Mouse (Mus musculus) thymus, postnatal 36 days (tissue): ENCODE measurements around the gene Fh1.

Experiments
- DNase-seq, 2 experiments: peaks; one replicate each; pipeline ENCODE4 v3.0.0; 2022; ENCODE audit warnings: mixed read lengths in 2 of 2

Fh1 gene

DNA sequence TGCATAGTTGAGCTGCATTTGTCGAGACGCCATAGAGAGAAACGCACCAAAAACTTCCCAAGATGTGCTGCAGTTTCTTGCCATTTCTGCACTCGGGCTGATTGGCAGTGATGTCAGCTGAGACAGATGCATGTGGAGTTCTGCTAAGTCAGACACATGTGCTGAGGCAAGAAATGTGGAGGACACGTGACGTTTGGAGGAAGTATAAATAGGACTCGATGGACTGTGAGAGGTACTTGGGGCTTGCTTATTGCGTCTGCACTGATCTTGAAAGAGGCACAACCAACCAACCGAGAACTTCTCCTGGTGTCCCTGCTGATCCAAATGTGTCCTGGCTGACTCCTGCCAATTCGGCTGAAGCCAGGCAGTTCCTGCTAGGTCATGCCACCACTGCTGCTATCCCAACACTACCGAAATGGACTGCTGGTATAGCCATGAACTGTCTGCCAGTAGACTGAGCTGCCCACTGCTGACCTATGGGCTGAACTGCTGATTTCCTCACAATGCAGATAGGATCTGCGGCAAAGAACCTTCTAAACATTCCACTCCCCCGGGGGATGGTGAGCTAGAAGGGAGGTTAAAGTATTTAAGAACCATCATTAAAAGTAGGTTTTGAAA is 5.5 kb downstream of the Fh1 start, which contains the start of gene Kmo:
Kmo (plus strand) TSS at position 568 of the 618 bp plus-strand sequence.
- DNase-seq, result no peak

DNA sequence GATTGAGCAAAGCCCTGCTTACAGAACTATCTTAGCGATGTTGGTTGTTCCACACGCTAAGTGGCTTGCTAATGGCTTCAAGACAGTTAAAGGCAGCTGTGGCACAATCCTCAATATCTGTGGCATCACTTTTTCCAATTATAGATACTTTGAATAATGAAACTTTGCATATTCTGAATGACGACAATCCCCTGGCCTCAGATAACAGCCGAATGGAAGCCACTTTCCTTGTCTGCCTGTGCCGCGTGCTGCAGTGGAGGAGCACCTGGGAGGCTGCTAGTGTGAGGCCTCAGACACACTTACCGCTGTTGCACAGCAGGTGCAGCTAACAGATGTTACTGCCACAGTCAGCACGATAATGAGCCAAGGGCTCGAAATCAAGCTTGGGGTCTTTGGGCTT is 10.4 kb downstream of the Fh1 start:
- DNase-seq, result no peak

DNA sequence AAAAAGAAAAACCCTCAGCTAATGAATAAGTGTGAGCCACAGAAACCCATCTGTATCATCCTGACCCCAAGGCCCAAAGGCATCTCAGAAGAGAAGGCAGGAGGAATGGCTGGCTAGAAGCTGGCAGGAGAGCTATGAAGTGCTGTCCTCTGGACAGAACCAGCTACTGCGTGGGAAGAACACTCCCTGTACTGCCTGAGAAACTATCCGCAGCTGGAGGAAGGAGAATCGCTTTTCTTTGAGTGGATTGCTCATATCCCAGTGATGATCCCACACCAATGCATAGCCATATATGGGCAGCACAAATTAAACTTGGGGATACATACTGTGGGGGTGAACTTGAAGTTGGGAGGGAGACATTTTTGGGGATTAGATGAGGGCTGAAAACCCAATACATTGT is 16.7 kb downstream of the Fh1 start:
- DNase-seq, result no peak

DNA sequence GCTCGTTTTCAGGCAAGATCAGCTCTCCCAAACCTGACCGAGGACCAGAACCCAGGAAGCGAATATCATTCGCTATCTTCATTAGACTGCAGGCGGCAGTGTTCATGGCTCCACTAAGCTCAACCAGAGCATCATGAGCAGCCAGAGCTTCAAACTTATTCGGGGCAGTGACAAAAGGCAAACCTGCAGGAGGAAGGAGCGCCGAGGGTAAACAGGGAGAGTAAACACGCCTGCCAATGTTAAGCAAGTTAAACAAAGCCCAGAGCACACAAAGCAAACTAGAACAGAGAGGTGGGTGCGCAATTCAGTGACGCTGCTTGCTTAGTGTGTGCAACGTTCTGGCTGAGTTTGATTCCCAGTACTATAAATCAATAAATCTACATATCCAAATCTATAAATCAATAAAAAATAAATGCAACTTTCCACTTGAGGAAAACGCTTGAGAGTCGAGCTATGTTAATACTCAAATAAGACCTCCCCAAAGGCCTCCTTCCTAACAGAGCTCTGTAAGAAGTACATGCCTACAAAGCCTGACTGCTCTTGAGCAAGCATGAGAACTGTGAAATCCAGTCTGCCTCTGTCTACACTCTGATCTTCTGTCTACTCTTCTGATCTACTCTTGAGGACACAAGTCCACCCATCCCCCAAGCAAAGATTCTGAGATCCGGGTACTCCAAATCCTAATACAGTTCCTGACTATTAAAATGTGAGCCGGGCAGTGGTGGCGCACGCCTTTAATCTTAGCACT is 17.4 kb downstream of the Fh1 start:
- DNase-seq, result no peak

DNA sequence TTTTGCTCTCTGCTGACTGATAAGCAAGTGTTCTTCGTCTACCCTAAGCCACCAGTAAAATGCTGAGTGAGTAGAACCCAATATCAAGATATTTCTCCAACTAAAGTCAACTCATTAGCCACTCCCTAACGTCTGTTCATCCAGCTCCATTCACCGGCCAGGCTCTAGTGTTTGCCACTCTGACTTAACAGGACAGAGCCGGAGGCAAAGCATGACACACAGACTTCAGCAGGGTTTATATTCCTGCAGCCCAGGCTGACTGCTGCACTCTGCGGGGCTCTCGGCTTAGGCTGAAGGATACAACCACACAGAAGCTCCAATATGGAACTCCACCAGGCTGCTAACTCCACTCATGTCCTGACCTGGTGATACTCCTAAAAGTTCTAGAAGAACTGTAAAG is 18.1 kb downstream of the Fh1 start:
- no peak for DNase-seq

DNA sequence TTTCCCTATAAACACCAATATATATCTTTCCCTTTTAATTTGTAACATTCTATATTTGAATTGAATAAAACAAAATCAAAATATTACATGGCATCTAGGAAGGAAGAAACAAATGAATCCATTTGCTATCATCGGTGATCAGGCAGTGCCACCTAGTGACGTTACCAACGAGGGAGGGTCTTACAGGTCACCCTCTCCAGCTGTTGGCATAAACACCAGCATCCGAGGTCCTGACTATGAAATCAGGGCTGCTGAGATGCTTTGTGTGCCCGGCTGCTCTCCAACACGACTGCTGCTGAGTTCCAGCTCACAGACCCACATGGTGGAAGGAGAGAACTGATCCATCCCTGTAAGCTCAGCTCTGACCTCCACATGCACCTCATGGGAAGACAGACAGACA is 22.0 kb downstream of the Fh1 start:
- no peak for DNase-seq

DNA sequence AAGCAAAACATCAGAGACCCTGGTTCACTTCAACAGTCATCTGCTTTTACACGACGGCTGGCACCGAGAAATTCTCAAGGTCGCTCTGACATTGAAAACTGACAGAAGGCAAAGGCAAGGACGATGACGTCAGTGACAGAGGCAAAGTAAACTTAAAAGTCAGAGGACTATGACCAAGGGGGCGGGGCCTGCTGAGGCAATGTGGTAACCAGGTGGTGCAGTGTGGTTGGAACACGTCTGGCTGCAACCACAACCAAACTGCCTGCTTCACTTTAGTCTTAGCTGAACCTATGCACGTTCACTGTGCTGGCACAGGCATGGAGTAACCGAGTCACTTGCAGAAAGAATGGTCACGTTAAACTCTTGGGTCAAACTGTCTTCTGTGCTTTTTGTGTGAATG is 23.2 kb downstream of the Fh1 start:
- peak in 1 of 2 experiments; percentile 9 for DNase-seq

DNA sequence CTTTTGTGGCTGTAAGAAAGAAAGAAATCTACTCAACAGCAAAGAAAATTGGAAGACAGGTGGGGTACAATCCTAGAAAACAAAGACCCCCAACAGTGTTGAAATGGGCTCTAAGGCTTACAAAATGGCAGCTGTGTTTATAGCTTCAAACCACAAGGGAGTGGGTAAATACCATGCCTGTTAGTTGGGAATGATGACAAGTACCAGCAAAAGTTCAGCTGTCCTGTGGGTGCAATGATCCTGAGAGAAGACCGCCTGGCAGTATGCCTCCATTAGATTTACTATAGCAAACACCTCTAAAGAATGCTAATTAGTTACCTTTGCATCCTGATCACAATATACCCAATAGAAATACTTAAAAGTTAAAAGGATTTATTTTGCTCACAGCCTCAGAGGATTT is 32.6 kb downstream of the Fh1 start:
- DNase-seq, result no peak

DNA sequence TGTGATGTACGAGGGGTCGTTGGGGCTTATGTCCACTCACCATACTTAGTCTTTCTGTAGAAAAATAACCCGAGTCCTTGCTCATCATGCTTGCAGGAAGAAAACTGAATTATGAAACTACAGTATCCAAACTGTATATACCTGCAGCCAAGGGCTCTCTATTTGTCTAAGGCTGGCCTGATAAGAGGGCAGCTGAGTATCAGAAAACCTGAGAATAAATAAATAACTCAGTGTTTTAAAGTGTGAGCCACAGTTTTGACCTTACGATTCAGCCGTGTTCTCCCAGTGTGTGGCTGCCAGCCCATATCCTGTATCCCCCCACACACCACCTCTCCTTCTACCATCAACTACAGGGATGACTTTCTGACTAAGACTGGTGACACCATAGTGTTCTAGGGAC is 38.8 kb downstream of the Fh1 start:
- DNase-seq, result no peak

DNA sequence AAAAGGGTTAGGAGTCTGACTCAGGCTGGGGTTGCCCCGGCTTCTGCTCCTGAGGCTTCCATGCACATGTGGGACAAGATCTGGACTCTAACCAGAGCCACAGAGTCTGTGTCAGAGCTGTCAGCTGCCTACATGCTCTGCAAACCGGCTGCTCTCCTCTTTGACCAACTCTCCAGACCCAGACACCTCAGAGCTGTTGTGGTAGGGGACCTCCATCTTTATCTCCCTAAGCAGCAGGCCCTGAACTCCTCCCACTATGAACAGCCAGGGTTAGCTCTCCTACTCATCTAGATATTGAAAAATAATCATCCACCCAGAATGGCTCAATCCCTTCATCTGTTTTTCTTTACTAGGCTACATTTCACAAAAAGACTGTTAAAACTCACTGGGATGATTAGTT is 40.2 kb downstream of the Fh1 start:
- no peak for DNase-seq

DNA sequence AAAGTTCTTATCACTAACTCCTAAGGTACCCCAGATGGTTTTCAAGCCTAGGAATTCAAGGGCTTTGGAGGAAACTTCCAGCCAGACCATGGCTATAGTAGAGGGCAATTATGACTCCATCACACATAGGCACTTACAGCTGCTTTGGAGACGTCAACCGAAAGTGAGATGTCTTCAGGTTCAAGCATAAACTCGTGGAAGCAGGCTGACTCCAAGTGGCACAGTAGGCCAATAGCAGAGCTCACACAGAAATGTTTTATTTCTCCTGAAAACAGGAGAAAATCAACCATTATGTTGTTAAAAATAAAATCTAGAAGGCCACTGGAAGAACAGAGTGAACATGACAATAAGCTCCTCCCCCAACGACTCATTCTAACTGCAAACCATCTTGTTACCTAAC is 42.6 kb downstream of the Fh1 start:
- DNase-seq, result no peak

DNA sequence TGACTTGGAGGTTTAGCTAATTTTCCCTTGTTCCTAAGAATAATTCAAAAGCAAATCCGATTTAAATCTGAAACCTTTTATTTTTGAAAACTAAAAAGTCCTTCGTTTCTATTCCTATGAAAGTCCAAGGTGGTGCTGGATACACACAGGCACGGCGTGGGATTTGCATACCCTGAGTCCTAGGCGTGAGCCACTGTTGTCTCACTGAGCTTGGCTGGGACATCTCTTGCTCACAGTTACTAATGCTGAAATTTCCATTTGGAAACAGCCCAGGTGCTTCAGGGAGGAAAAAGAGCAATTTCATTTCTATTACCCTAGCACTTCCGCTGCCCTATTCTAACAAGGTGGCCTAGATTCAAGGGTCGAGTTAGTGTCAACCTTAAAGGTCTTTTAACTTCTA is 45.1 kb downstream of the Fh1 start:
- DNase-seq, result no peak

DNA sequence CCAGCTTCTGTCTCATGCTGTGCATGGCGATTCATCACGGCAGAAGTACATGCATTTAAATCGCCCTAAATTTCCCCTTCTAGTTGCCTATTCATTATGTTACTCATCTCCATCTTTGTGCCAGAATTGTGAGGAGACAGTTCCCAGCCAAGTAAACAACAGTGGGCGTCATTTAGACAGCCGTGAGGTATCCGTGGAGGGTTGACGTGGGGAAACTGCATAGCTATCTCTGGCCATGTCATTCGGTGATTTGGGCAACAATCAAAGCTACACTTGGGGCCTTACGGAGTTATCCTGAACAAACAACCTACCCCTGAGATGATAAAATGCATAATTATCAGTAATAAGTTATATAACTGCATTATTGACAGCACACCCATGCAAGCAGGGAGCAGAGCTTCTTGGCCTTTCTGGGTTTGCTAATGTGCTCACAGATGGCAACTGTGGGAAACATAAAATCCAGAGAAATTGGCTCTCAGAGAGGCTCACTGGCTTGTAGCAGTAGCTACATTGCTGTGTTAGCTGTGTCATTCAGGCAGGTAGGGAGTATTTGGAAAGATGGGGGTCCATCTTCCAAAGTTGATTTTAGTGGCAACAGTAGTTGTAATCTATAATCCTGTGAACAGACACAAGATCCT is 45.7 kb downstream of the Fh1 start:
- DNase-seq, result no peak

DNA sequence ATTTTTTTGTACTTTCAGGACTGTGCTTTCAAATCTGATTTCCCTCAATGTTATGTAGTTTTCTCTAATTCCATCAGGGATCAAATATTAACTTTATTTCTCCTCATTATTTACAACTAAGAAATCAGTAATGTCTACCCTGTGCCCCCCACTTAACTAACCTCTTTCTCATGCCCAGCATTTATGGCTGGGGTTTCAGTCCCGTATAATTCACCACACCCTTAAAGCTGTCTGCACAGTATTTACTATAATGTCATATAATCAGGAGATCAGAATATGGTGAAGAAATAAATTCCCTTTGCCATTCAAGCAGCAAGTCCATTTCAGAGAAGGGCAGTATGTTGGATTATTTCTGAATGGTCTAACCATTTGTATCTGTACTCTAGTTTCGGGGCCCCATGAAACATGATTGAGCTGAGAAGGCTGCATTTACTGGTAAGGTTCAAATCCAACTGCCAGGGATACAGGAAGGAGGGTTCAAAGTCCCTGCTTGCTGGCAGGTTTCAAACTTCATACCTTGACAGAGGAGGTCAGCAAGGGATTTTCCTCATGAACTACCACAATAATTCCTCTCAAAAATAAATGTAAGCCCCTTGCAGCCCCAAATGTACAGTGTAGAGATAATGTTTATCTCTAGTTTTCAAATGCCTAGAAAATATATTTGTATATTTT is 46.9 kb downstream of the Fh1 start:
- DNase-seq, result no peak

DNA sequence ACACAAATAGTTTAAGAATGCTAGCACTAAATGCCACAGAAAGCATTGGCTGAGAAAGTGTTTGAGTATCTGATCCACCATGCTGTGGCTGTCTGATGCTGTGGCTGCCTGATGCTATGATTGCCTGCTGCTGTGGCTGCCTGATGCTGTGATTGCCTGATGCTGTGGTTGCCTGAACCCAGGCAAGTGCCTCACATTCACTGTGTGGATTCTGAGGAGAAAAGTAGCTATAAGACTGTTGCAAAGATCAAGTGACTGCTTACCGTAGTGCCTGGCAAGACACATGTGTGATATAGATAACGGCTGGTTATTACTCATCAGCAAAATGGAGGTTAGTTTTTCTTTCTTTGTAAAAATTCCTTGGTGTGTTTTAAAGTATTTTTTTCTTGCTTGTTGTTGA is 51.3 kb downstream of the Fh1 start:
- DNase-seq, result no peak

DNA sequence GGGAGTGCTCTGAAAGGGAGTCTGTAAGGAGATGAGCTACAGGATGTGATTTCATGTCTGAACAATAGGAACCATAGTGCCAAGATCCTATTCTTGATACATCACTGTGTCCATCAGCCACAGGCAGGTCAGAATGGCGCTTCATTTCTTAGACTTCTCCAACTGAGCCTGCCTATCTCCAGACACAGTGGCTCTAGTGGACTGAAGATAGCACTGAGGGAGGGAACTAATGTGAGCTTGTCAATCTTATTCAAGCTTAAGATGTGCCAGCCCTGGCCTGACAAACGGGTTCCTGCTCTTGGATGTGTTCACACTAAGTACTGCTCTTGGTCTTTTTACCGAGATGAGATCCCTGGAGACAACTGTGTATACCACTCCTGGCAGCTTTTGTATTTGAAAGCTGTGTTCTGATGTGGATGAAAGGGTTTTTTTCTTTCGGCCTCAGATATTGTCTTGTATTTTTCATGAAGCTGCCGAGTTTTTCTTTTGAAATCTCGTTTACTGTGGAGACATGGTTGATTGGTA is 59.8 kb downstream of the Fh1 start:
- no peak for DNase-seq

DNA sequence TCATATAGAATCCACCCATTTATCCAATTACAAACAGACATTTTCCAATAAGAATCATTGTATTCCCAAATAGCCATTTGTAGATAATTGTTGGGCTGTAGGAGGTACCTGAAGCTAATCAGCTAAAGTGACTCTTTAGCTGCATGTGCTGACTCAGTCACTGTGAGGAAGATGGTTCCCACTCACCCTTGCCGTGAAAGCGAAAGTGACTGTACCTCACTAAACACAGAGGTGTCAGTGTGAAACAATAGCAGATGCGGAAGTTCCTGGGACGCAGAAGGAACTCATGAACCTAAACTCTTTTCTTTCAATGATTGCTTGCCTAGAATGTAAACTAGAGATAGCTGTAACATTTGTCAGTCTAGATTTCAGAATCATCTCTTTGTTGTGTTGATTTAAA is 61.1 kb downstream of the Fh1 start:
- DNase-seq, result no peak

DNA sequence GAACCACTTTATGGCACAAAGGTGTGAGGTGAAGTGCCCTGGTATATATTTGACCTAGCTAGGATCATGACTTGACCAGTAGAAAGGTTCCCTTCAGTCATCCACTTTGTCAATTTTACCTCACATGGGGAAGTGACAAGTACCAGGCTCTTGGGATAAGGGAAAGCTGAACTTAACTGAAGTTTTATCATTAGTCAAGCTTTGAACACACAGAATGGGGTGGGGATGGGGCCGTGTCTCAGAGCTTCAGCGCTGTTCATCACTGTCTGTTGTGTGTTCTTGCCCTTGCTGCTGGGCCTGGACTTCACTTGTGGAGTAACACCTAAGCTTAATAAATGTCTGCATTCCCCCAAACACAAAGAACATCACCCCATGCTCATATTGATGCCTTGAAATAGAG is 63.1 kb downstream of the Fh1 start:
- no peak for DNase-seq

DNA sequence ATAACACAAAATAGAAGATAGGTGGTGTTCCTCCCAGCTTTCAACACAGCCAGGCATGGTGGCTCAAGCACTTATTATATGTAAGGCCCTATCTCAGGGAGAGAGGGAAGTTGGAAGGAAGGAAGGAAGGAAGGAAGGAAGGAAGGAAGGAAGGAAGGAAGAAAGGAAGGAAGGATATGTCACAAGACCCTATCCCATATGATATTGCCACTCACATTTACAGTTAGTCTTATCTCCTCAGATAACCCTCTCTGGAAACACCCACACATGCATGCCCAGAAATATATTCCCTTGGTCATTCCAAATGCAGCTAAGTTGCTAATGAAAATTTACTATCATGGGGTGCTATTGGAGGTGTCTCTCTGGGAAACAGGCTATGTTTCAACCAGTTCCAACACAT is 63.6 kb downstream of the Fh1 start:
- no peak for DNase-seq

DNA sequence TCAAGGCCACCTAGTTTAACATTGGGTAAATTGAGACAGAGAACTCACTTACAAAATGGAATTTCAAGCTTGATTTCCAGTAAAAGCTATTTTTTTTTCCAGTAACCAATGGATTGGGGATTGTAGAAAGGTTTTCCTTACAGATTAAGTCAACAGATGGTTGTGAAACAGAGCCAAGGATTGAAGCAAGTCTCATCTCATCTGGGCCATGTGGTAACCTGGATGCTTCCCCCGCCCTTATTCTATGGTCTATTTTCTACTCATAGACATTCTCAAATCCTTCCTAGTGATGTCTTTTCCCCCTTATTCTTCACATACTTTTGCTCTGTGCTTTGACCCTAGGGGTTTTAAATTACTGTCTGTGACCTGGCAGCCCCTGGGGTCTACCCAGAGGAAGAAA is 70.8 kb downstream of the Fh1 start:
- no peak for DNase-seq

DNA sequence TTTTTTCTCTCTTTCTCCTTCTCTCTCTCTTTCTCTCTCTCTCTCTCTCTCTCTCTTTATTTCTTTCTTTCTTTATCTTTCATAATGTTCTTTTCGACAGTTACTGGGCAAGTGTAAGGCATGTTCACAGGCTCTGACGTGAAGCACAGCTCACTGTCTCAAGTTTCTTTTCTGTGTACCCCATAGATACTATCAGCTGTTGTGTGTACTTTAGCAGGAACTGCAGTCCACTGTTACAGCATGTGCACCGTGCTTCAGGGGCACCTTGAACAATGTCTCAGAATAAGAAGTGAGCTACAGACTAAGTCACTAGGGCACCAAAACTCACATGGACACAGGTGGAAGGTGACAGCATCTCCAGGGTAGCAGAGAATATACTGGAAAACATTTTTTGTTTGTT is 73.0 kb downstream of the Fh1 start:
- no peak for DNase-seq

DNA sequence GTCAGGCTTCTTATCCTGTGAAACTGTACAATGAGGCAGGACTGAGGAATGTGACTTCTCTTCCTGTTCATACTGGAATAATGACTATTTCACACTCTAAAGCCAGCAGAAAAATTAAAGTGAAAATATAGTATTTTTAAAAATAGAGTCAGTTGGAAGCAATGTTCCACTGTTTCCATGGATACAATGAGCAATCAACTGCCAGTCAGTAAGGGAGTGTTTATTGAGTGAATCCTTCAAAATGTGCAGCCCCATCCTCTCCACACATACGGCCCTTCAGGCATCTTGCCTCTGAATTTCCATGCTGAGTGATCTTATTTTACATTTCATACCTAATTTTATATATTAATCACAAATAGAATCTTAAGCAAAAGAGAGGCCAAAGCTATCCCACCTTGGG is 74.8 kb downstream of the Fh1 start:
- no peak for DNase-seq
